Mouse (Mus musculus) frontal cortex, adult (tissue): Measurements from ENCODE around the gene Orm1.
"Not testable (repeated sequence)": the region's sequence is repeated elsewhere in the genome, so short reads cannot be mapped to it uniquely, and the experiment has no call there.

ENCODE experiments used
- ATAC-seq: cut with Nextera tagmentation; 2 replicates; pipeline ENCODE4 v1.9.2; 2017; ENCODE audit warnings: mild to moderate bottlenecking, moderate library complexity, mixed read lengths; ENCODE audit not compliant: low TSS enrichment

The Orm1 gene

GRCm38 (mm10) chr4:63344295-63344694 lies at the start of gene Orm1:
Orm1 (plus strand) TSS chr4:63344560.
- ATAC-seq, result no peak

- ATAC-seq, result peak; percentile 45
Observed at GRCm38 (mm10) chr4:63295641-63296040, 48.7 kb upstream of the Orm1 start.

GRCm38 (mm10) chr4:63296263-63296662 lies 48.1 kb upstream of the Orm1 start:
- 0 out of 2 replicates have a peak, but pooled peaks have one; percentile 32 for ATAC-seq

GRCm38 (mm10) chr4:63296876-63297275 lies 47.5 kb upstream of the Orm1 start:
- no peak for ATAC-seq

GRCm38 (mm10) chr4:63298191-63298590 lies 46.2 kb upstream of the Orm1 start:
- ATAC-seq, result no peak

GRCm38 (mm10) chr4:63302641-63303040 lies 41.7 kb upstream of the Orm1 start:
- ATAC-seq, result no peak

GRCm38 (mm10) chr4:63307175-63308062 lies 36.9 kb upstream of the Orm1 start:
- peak; percentile 96 for ATAC-seq

- no peak for ATAC-seq
Observed at GRCm38 (mm10) chr4:63308316-63308715, 36.0 kb upstream of the Orm1 start.

- ATAC-seq, result no peak
Observed at GRCm38 (mm10) chr4:63310247-63310855, 34.0 kb upstream of the Orm1 start.

GRCm38 (mm10) chr4:63311426-63311825 lies 32.9 kb upstream of the Orm1 start:
- no peak for ATAC-seq

- no peak for ATAC-seq
Observed at GRCm38 (mm10) chr4:63314063-63314462, 30.3 kb upstream of the Orm1 start.

GRCm38 (mm10) chr4:63316076-63316746 lies 28.1 kb upstream of the Orm1 start:
- peak; percentile 95 for ATAC-seq

GRCm38 (mm10) chr4:63319566-63319965 lies 24.8 kb upstream of the Orm1 start:
- not testable (repeated sequence) for ATAC-seq

GRCm38 (mm10) chr4:63323275-63323815 lies 21.0 kb upstream of the Orm1 start:
- ATAC-seq, result peak; percentile 47; the same call in 1 of the 2 replicates

- ATAC-seq, result no peak
Observed at GRCm38 (mm10) chr4:63333403-63333802, 11.0 kb upstream of the Orm1 start.

GRCm38 (mm10) chr4:63338414-63339076 lies 5.8 kb upstream of the Orm1 start:
- peak; percentile 97 for ATAC-seq

GRCm38 (mm10) chr4:63342491-63342890 lies 1.9 kb upstream of the Orm1 start:
- no peak for ATAC-seq

GRCm38 (mm10) chr4:63343608-63344007 lies 752 bp upstream of the Orm1 start:
- ATAC-seq, result no peak

- no peak for ATAC-seq
Observed at GRCm38 (mm10) chr4:63345261-63345660, 901 bp downstream of the Orm1 start.

GRCm38 (mm10) chr4:63346659-63347058 lies 2.3 kb downstream of the Orm1 start:
- no peak for ATAC-seq

GRCm38 (mm10) chr4:63348524-63348923 lies 4.2 kb downstream of the Orm1 start:
- no peak for ATAC-seq
